Comparison of ENCODE assay signal across 21 mouse cellular contexts in genomic region chr4:84114162-84115040, GRCm38 (mm10).
DNase-seq lines count a peak whose midpoint lies in the region; ATAC-seq and TF ChIP-seq lines count a peak whose summit lies in the region.
"Had no signal": no experiment of that assay in that cellular context is flagged by ENCODE, and none has a peak within 500 bp of the region (broad histone marks: within the 10 kb centered on the region; RNA-seq: fewer than 3 reads in every experiment).

No protein-coding gene starts in this region.

- H3K27me3 ChIP-seq in kidney, embryonic 14.5 days (ENCODE audit: control insufficient read depth, insufficient read depth, low read length) = no peaks in the 10 kb centered on the region
- H3K27me3 ChIP-seq in Patski = no peaks in the 10 kb centered on the region
- no peaks in the 10 kb centered on the region; the same call in 1 of the 2 replicates for H3K27me3 ChIP-seq in heart, adult 2 months (ENCODE audit: control insufficient read depth, insufficient read depth, low read length)
- H3K27me3 ChIP-seq: hindbrain, embryonic 15.5 days had no signal

- POLR2A ChIA-PET in Patski (lab: Charles Lee) = interaction anchor here (0.6 to 0.7 kb wide), 2 partner anchors 14 to 334 kb away, joined by 3 to 4 read pairs; no protein-coding TSS in a partner anchor

- peaks cover 16% of the 10 kb centered on the region for H3K4me1 ChIP-seq in kidney, embryonic 14.5 days (ENCODE audit: control insufficient read depth, insufficient read depth, low read length)
- no peaks in the 10 kb centered on the region for H3K4me1 ChIP-seq in heart, adult 2 months (ENCODE audit: control insufficient read depth, insufficient read depth, low read length)

- ATAC-seq in kidney, embryonic 14.5 days (ENCODE audit: low FRiP score, low TSS enrichment) = peak; percentile 26; the same call in 1 of the 2 replicates
- ATAC-seq in Patski = peak; percentile 62
- ATAC-seq: forebrain, embryonic 14.5 days; inflammation-experienced regulatory T-cells, adult 6 months had no signal

- no peaks in the 10 kb centered on the region for H3K9me3 ChIP-seq in kidney, embryonic 14.5 days (ENCODE audit: control insufficient read depth, low read length)
- H3K9me3 ChIP-seq: embryonic facial prominence, embryonic 10.5 days; forebrain, embryonic 10.5 days; heart, embryonic 12.5 days; hindbrain, embryonic 10.5 days; hindbrain, embryonic 15.5 days had no signal

- no peak for TF ChIP-seq CTCF in Patski (IDR thresholded peaks at IDR 0.05)
- TF ChIP-seq CTCF in heart, adult 2 months (IDR thresholded peaks at IDR 0.05) = no peak

- CTCF ChIA-PET in Patski (lab: Charles Lee) = no interaction called here

- WGBS in kidney, embryonic 14.5 days = 52% methylated on average over 10 of the region's 10 CpGs
- WGBS in heart, adult 2 months = 75% methylated on average over 10 of the region's 10 CpGs

- no peak for DNase-seq in kidney, postnatal 10 days
- DNase-seq in Muller cell, postnatal 12 days (ENCODE audit: inconsistent ontology term) = peak; percentile 94
- DNase-seq in Patski (ENCODE audit: low read depth, low spot score) = peak; percentile 62
- peak; percentile 60 for DNase-seq in retina, embryonic 14.5 days (ENCODE audit: low spot score)
- DNase-seq in layer of hippocampus, adult 18-20 months (ENCODE audit: low spot score in 2 of 2) = no peak
- no peak for DNase-seq in heart, adult 2 months
- DNase-seq: adrenal gland, adult 8-10 months; adrenal gland, postnatal 36 days; cerebellum, adult 2 months; cerebellum, postnatal 10 days; gastrocnemius, adult 2 months; gastrocnemius, postnatal 36 days; heart, adult 11 months had no signal

- in situ Hi-C loops in Patski (cut with MboI; ENCODE audit: low pct_unique_long_range_greater_than_20kb) = loop anchor here (10.0 kb wide), 1 partner anchor 140 kb away; no protein-coding TSS in a partner anchor

- H3K27ac ChIP-seq in kidney, embryonic 14.5 days (ENCODE audit: low read depth, low read length) = no peak overlapping the region
- no peak overlapping the region for H3K27ac ChIP-seq in heart, adult 2 months
- H3K27ac ChIP-seq: embryonic facial prominence, embryonic 10.5 days; forebrain, embryonic 10.5 days; gastrocnemius, adult 2 months; hindbrain, embryonic 10.5 days; hindbrain, embryonic 15.5 days had no signal

- H3K4me3 ChIP-seq in kidney, embryonic 14.5 days (ENCODE audit: low read length) = no peak overlapping the region
- H3K4me3 ChIP-seq in heart, adult 2 months = no peak overlapping the region
- H3K4me3 ChIP-seq: embryonic facial prominence, embryonic 10.5 days; forebrain, embryonic 10.5 days; gastrocnemius, adult 2 months; heart, embryonic 12.5 days; hindbrain, embryonic 10.5 days; hindbrain, embryonic 15.5 days had no signal

- no peak overlapping the region for H3K9ac ChIP-seq in kidney, embryonic 14.5 days (ENCODE audit: low read depth, low read length)
- no peak overlapping the region for H3K9ac ChIP-seq in heart, adult 2 months (ENCODE audit: low read depth, low read length)
- H3K9ac ChIP-seq: heart, embryonic 12.5 days; hindbrain, embryonic 15.5 days had no signal

- H3K4me2 ChIP-seq in kidney, embryonic 14.5 days (replicated peaks; ENCODE audit: low read depth, low read length) = no peak overlapping the region
- H3K4me2 ChIP-seq: heart, embryonic 12.5 days; hindbrain, embryonic 15.5 days had no signal

- H3K79me2 ChIP-seq in heart, adult 2 months (replicated peaks; ENCODE audit: control insufficient read depth, insufficient read depth, low read length) = no peaks in the 10 kb centered on the region

- TF ChIP-seq POLR2A in heart, adult 2 months (IDR thresholded peaks at IDR 0.05; ENCODE audit: insufficient read depth, low read depth, low read length) = no peak

- intact Hi-C loops in heart, adult 2 months (cut with DNase I) = no loop called here

- no peaks in the 10 kb centered on the region for H3K36me3 ChIP-seq in kidney, embryonic 14.5 days (ENCODE audit: control insufficient read depth, insufficient read depth, low read length)
- H3K36me3 ChIP-seq in heart, adult 2 months (ENCODE audit: control insufficient read depth, insufficient read depth, low read length) = no peaks in the 10 kb centered on the region
- H3K36me3 ChIP-seq: embryonic facial prominence, embryonic 10.5 days; forebrain, embryonic 10.5 days; heart, embryonic 12.5 days; hindbrain, embryonic 10.5 days; hindbrain, embryonic 15.5 days had no signal

- TF ChIP-seq EP300 in heart, adult 2 months (IDR thresholded peaks at IDR 0.05; ENCODE audit: insufficient read depth, low read depth, low read length) = no peak

Comparison
In these comparisons a context has a peak if more than half of its experiments do, and no peak if none do; other contexts are left out.
1. DNase-seq: peak in Muller cell, postnatal 12 days (single experiment), Patski (single experiment) and retina, embryonic 14.5 days (single experiment); none in kidney, postnatal 10 days (single experiment), layer of hippocampus, adult 18-20 months (0 of 2) and heart, adult 2 months (0 of 2).